Mouse (Mus musculus) G1E-ER4 (cell line): Measurements from ENCODE around the gene Tor2a. TPM values are rescaled to one million over a fixed set of nuclear protein-coding genes. Genes with fewer than 3 reads are reported as not detected.

Experiments used
- GATA1 ChIP-seq: IDR thresholded peaks from one replicate; pipeline ENCODE4 v1.8.0; 2012; ENCODE audit warnings: low read length, inconsistent platforms
- polyA plus RNA-seq: library from polyadenylated mRNA; stranded (reverse); fragments of >175 nt; gene quantifications from 2 replicates; pipeline ENCODE4 v1.2.3, GENCODE M21; 2012

Gene Tor2a
- polyA plus RNA-seq = 37.0 and 41.8 TPM in 2 replicates

DNA sequence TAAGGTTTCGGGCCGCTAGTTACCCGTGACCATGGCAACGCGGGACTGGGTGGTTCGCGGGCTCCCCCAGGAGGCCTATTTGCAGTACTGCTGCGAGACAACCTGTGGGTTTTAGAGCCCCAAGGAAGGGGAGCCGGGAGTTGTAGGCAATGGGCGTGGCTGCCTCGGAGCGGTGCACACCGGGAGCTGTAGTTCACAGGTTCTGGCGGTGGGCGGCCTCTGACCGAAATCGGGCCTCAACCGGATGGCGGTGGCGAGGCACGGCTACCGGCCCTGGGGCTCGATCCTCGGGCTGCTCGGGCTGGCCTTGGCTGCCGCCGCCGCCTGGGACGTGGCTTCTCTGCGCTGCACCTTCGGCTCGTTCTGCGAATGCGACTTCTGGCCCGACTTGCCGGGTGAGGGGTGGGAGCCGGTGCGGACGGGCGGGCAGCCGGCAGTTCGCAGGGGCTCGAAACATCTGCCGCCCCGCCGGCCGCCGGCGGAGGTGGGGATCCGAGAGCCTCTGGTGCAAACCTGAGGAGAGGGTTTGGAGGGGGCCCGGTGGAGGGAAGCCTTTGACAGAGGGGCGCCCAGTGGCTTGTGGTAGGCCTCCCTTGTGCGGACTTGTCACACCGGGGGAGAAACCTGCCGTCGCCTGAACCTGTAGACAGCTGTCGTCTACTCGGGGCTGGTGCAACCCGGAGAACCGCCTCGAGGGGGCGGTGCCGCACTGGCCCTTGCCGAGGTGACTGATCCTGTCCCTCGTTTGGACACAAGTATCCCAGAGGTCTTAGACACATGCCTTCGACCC is at the start of gene Tor2a:
Gene Tor2a, plus strand, starts transcription at position 179 of the 790 bp plus-strand sequence.
- TF ChIP-seq GATA1 = no peak

DNA sequence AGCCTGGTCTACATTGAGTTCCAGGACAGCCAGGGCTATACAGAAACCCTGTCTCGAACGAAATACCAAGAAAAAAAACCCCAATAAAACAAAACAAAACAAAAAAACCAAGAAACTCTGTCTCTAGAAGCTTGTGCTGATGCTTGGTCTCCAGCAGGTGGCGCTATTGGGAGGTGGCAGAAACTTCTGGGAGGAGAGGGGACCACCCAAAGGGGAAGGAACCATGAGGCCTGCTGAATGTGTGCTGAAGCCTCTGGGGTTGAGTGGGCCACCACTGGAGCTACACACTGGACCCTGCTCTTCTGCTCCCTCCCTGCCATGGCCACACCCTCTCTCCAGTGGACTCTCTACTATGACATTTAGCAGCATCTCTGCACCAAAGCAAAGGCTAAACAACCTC is 48.4 kb upstream of the Tor2a start:
- TF ChIP-seq GATA1 = no peak

DNA sequence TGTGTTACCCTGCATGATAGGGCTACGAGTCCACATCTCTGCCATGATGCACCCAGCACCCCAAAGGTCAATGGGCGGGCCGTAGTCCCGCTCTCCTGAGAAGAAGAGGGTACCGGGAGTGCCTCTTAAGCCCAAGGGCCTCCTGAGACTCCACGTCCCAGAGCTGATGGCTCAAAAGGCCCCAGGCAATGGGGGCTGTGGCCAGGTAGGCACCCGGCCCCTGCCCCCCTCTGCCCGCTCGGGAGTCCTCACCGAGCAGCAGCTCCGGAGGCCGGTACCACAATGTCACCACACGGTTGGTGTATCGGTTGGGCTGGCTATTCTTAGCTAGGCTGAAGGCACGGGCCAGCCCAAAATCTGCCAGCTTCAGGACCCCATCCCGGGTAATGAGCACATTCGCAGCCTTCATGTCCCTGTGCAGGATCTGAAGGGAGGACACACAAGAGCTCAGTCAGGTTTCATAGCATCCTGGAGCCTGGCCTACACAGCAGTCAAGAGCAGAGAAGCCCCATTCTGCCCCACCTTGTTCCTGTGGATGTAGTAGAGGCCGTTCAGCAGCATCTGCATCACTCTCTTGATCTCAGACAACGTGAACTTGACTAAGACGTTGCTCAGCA is 47.4 kb upstream of the Tor2a start:
- no peak for TF ChIP-seq GATA1

DNA sequence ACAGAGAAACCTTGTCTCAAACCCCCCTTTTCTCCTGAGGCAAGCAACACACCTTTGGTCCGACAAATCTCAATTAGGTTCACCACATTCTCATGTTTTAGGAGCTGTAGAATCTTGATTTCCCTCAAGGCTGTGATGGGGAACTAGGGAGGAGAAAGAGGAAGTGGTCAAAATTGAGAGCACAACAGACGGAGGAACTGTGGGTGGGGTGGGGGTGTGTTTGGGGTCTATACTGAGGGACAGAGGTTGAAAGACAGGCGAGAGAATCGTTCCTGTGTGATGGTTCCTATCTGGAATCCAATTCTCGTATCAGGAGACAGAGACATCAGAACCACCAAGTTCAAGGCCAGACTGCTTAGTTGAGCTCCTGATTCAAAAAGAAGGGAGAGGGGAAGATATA is 46.6 kb upstream of the Tor2a start:
- no peak for TF ChIP-seq GATA1

DNA sequence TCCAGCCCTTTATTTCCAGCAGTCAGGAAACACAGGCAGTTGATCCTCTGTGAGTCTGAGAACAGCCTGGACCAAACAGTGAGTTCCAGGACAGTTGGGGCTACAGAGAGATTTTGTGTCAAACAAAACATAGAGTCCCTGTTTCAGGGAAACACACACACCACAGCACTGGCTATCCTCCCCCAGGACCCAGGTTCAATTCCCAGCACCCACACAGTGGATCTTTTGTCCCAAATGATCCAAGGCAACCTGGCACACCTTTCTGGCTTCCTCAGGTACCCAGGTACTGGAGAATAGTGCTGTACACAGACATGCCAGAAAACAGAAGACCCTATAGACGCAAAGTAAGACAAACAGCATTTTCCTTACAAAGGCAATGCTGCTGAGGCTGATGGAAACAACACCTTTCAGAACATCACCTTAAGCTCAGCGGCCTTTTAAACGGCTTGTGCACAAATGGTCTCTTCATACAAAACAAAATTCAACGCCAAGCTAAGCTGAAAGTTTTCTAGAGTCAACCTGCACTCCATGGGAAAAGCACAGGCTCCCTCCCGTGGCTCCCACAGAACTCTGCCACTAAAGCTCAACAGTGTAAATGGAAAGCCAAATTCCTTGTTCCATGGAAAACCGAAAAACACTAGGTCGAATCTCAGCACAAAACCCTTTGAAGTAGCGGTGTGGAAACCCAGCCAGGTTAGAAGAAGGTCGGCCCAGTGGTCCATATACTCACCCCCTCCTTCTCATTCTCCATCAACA is 45.6 kb upstream of the Tor2a start:
- no peak for TF ChIP-seq GATA1

DNA sequence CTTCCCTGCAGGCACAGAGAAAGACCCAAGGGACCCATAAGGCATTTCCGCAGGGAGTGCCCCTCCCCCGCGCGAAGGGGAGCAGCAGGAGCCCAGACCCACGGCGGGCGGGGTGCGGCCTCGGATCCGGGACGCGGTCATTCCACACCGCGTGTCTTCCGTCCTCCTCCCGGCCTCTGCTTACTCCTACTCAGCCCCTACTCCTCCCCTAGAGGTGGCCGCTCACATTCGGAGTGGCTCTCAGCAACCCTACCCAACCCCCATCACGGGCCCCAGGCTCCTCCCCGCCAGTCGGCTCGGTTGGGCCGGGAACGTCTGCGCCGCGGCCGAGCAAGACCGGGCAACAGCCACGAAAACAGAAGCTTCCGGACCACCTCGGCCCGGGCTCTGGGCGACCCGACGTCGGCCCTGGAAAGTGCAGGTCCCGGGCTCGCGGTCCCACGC is 44.9 kb upstream of the Tor2a start:
- TF ChIP-seq GATA1 = no peak

DNA sequence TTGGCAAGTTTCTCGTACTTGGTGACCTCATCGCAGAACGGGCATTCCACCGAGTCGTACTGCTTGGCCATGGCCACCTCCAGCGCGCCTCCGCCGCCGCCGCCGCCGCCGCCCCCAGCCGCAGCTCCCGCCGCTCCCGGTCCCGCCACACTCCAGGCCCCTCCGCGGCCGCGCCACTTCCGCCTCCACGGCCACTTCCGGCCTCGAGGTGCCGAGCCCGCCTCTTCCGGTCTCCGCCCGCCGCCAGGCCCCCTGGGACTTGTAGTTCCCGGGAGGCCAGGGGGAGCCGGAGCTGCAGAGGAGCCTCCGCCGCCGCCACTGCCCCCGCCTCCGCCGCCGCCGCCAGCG is 44.5 kb upstream of the Tor2a start:
- TF ChIP-seq GATA1 = no peak

DNA sequence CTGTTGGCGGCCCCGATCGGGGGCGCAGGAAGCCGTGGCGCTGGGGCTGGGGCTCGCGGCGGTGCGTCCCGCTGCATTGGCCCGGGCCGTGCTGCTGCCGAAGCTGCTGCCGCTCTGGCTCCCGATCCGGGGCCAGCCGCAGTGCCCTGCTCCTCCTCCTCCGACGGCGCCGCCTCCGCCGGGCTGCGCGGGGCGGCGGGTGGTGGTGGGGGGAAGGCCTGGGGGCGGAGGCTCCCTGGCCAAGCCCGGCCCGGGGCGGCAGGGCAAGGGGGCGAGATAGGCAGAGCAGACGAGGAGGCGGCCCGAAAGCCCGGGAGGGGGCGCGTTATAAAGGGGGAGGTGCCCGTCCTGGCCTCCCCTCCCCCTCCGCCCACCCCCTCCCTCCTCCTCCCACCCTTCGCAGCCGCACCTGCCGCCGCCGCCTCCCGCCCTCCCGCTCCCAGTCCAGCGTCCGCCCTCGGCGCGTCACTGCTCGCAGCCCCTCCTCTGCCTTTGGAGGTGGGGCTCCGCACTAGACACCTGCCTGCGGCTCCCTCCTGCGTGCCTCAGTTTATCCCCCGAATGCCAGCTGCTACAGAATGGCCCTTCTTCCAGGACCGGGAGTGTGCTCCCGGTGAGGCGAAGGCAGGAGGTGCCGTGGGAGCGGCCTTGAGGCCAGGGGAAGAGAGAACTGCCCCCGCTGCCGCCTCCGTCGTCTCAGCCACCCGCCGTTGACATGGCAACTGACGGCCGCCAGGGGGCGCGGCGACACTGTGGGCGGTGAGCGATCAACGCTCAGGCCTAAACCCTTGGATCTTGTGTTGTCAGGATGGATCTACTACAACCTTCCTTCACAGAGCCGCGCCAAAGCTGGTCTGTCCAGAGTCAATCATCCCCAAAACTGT is 43.9 kb upstream of the Tor2a start, which contains the start of gene Cdk9:
Gene Cdk9, minus strand, starts transcription at position 143 of the 884 bp plus-strand sequence.
- no peak for TF ChIP-seq GATA1

DNA sequence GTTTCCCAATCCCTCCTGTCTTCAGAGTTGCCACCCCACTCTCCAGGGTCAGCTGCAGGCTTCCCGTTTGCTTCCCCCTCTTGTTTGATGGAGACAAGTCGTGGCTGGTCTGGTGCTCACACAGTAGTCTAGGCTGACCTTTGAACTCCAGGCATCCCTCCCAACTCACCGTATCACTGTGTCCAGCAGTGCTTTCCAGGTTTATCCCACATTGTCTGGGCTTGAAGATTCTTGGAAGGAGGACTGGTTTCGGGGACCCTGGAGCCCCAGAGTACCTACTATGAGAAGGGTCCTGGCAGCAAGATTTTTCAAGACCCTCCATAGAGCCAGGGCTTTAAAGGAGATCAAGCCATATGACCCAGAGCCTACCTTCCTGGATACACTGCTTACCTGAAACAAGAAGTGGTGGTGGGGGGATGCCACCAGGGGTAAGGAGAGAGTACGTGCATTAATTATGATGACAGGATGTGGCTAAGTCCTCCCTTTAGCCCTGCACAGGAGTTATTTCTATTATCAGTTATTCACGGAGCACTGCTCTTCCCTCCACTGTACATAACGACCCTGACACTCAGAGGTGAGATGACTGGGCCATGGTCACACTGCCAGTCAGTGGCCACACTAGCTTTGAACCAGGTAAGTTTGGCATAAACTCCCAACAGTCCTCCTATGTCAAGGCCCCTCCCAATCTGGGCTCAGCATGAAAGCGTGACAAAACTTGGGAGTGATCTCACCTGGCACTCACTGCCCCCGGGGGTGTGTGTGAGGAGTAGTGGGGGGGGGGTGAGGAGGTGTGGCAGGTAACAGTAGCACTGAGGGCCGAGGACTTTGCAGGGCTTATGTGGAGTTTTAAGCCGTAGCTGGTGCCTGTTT is 42.7 kb upstream of the Tor2a start:
- no peak for TF ChIP-seq GATA1

DNA sequence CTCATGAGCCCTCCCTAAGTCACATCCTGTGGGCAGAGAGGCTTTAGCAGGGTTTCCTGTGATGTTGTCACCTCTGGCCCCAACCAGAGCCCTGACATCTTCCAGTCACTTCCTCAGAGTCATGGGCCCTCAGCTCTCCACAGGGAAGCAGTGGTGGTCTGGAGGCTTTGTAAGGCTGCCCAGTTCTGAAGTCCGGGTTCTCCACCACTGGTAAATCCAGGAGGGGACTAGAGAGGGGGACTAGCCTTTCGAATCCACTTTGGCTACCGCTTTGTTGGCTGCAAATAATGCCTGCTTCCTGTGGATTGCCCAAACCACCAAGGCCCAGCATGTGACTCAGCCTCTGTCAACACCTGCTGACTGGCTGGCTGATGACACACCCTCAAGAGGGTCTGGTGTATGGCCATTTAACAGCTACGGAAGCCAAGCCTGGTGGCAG is 42.0 kb upstream of the Tor2a start:
- TF ChIP-seq GATA1 = no peak

DNA sequence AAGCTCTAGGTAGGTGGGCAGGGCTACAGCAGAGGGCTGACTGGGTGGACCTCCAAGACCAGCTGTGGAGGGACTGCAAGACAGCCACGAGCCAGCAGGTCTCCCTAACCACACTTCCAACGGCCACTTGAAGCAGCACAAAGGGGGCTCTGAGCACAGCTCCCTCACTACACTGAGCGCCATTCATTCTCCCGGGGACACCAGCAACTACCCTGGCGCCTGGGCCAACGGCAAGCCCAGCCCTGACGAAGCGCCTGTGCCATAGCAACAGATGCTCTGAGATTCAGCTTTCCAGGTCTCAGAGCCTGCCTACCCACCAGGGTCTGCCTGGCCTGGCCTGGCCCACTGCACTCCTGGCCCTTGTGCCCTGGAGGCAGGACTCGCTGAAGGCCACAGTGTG is 38.3 kb upstream of the Tor2a start:
- no peak for TF ChIP-seq GATA1

DNA sequence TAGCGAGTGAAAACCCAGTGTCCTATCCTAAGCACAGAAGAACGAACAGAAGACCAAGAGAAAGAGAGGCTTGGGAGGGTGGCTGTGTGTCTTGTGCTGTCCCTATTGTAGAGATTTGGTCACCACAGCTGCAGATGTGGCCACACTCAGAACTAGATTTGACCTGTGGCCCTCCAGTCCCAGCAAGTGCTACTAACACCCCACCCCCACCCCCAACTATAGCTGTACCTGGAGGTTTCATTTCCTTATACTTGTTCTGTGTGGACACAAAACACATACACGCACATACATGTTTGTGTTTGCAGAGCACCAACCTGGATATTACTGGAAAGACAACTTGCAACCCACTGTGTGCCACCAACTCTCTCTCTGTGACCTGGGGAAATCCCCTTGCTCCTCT is 37.0 kb upstream of the Tor2a start:
- TF ChIP-seq GATA1 = no peak

DNA sequence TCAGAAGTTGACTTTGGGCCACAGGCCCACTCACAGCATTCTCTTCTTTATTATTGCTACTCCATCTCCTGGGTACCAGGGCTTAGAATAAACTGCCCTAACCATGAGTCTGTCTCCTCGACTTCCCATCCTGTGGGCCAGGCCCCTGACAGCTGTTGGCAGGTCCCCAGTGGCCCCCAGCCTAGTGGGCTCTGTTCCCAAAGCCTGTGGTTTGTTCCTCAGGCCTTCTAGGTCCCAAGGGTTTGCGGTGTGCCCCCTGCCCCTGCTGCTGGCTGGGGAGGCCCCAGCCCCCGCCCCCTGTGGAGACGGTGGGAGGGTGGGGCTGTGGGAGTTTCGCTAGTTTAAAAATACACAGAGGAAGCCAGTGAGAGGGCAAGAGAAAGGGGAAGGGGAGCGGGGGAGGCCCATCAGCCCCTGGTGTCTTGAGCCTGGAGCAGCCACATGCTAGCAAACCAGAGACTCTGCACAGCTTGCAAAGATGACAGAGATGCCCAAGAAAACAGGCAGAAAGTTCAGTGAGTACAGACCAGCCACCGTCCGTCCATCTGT is 36.3 kb upstream of the Tor2a start, which contains the start of gene Sh2d3c:
Gene Sh2d3c, plus strand, starts transcription at position 375 of the 549 bp plus-strand sequence.
- TF ChIP-seq GATA1 = no peak

DNA sequence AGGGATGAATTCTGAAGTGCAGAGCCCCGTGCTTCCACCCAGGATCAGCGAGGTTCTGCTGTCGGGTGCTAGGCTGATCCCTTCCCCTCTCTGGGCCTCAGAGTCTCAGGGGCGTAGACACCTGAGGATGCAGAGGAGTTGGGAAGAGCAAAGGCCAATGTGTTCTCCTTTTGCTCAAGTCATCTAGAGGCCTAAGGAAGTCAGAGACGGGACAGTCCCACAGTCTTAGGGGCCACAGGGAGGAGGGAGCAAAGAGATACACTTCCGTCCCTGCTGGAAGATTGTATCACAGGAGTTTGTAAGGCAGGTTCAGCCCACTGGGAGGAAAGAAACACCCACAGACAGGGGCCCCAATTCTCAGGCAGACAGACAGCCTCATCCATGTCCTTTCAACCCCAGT is 35.0 kb upstream of the Tor2a start:
- no peak for TF ChIP-seq GATA1
